Mouse (Mus musculus): ENCODE data around the gene Trpm7. TPM values are rescaled to one million over a fixed set of nuclear protein-coding genes. Genes with fewer than 3 reads are reported as not detected.
A peak's percentile ranks its signal among the peaks of the same experiment; 100 is the strongest.

Trpm7 gene
- total RNA-seq, 2 experiments from 2014 or later: 35.4 to 40.2 TPM

- intact Hi-C loops (cut with DNase I): no loop called here
- Histone ChIP-seq H3K27ac (no peak overlapping the region), H3K4me3 (no peak overlapping the region)
- no peak for TF ChIP-seq CTCF (IDR thresholded peaks at IDR 0.05)
- no peak for DNase-seq (ENCODE audit: extremely low spot score in 1 of 2, low spot score in 2 of 2)
These were observed 77.6 kb downstream of the Trpm7 start for GRCm38 (mm10) chr2:126798455-126798854.

GRCm38 (mm10) chr2:126795708-126796107, 80.3 kb downstream of the Trpm7 start:
- Histone ChIP-seq H3K4me3 (no peak overlapping the region), H3K27ac (no peak overlapping the region)
- TF ChIP-seq CTCF (IDR thresholded peaks at IDR 0.05): peak; percentile 43
- DNase-seq (ENCODE audit: extremely low spot score in 1 of 2, low spot score in 2 of 2): no peak
- intact Hi-C loops (cut with DNase I): no loop called here

GRCm38 (mm10) chr2:126792611-126793010, 83.4 kb downstream of the Trpm7 start:
- no peak overlapping the region for H3K4me3 ChIP-seq
- intact Hi-C loops (cut with DNase I): no loop called here
- TF ChIP-seq CTCF (IDR thresholded peaks at IDR 0.05): no peak

GRCm38 (mm10) chr2:126787721-126788342, 88.2 kb downstream of the Trpm7 start:
- H3K27ac ChIP-seq: no peak overlapping the region; the same call in 1 of the 2 replicates
- intact Hi-C loops (cut with DNase I): no loop called here
- DNase-seq (ENCODE audit: extremely low spot score in 1 of 2, low spot score in 2 of 2): peak in 1 of 2 experiments; percentile 49
- no peak for TF ChIP-seq CTCF (IDR thresholded peaks at IDR 0.05)
- H3K4me3 ChIP-seq: no peak overlapping the region

More at GRCm38 (mm10) chr2:126792611-126793010, 83.4 kb downstream of the Trpm7 start:
- no peak for DNase-seq (ENCODE audit: extremely low spot score in 1 of 2, low spot score in 2 of 2)
- H3K27ac ChIP-seq: no peak overlapping the region

- TF ChIP-seq CTCF (IDR thresholded peaks at IDR 0.05): no peak
- DNase-seq (ENCODE audit: extremely low spot score in 1 of 2, low spot score in 2 of 2): no peak
- intact Hi-C loops (cut with DNase I): no loop called here
- no peak within 1 kb of the TSS for H3K4me3 ChIP-seq
- no peak within 1 kb of the TSS for H3K27ac ChIP-seq
These were observed 92.7 kb downstream of the Trpm7 start, which contains the start of gene Usp50 for GRCm38 (mm10) chr2:126783370-126783769. Gene Usp50 (minus strand): TSS chr2:126783470.

- peak; percentile 63 for TF ChIP-seq CTCF (IDR thresholded peaks at IDR 0.05)
- no peak overlapping the region for H3K27ac ChIP-seq
- intact Hi-C loops (cut with DNase I): no loop called here
- DNase-seq (ENCODE audit: extremely low spot score in 1 of 2, low spot score in 2 of 2): peak in 1 of 2 experiments; percentile 39
- H3K4me3 ChIP-seq: no peak overlapping the region
These were observed 93.6 kb downstream of the Trpm7 start for GRCm38 (mm10) chr2:126782433-126782832.

GRCm38 (mm10) chr2:126781478-126781877, 94.6 kb downstream of the Trpm7 start:
- no peak overlapping the region for H3K4me3 ChIP-seq
- no peak for DNase-seq (ENCODE audit: extremely low spot score in 1 of 2, low spot score in 2 of 2)
- no peak overlapping the region for H3K27ac ChIP-seq
- TF ChIP-seq CTCF (IDR thresholded peaks at IDR 0.05): no peak
- intact Hi-C loops (cut with DNase I): no loop called here

- H3K27ac ChIP-seq: no peak overlapping the region
- DNase-seq (ENCODE audit: extremely low spot score in 1 of 2, low spot score in 2 of 2): no peak
- H3K4me3 ChIP-seq: no peak overlapping the region
- TF ChIP-seq CTCF (IDR thresholded peaks at IDR 0.05): no peak
- intact Hi-C loops (cut with DNase I): no loop called here
These were observed 95.7 kb downstream of the Trpm7 start for GRCm38 (mm10) chr2:126780286-126780685.

- TF ChIP-seq CTCF (IDR thresholded peaks at IDR 0.05): no peak
- H3K27ac ChIP-seq: no peak overlapping the region
- no peak for DNase-seq (ENCODE audit: extremely low spot score in 1 of 2, low spot score in 2 of 2)
- intact Hi-C loops (cut with DNase I): loop anchor here (10.0 kb wide), 1 partner anchor 184 kb away; no protein-coding TSS in a partner anchor
- no peak overlapping the region for H3K4me3 ChIP-seq
These were observed 97.2 kb downstream of the Trpm7 start for GRCm38 (mm10) chr2:126778806-126779205.

- no peak for DNase-seq (ENCODE audit: extremely low spot score in 1 of 2, low spot score in 2 of 2)
- intact Hi-C loops (cut with DNase I): loop anchor here (10.0 kb wide), 1 partner anchor 182 kb away; no protein-coding TSS in a partner anchor
- TF ChIP-seq CTCF (IDR thresholded peaks at IDR 0.05): no peak
These were observed 99.6 kb downstream of the Trpm7 start for GRCm38 (mm10) chr2:126776416-126776815.

GRCm38 (mm10) chr2:126775951-126776350, 100.1 kb downstream of the Trpm7 start:
- no peak overlapping the region for H3K27ac ChIP-seq
- intact Hi-C loops (cut with DNase I): loop anchor here (10.0 kb wide), 1 partner anchor 181 kb away; no protein-coding TSS in a partner anchor
- no peak for TF ChIP-seq CTCF (IDR thresholded peaks at IDR 0.05)
- DNase-seq (ENCODE audit: extremely low spot score in 1 of 2, low spot score in 2 of 2): no peak
- H3K4me3 ChIP-seq: no peak overlapping the region

More at GRCm38 (mm10) chr2:126776416-126776815, 99.6 kb downstream of the Trpm7 start:
- no peak overlapping the region for H3K4me3 ChIP-seq
- no peak overlapping the region for H3K27ac ChIP-seq

- no peak overlapping the region for H3K4me3 ChIP-seq
- intact Hi-C loops (cut with DNase I): loop anchor here (10.0 kb wide), 1 partner anchor 177 kb away; no protein-coding TSS in a partner anchor
- no peak overlapping the region for H3K27ac ChIP-seq
- DNase-seq (ENCODE audit: extremely low spot score in 1 of 2, low spot score in 2 of 2): no peak
- no peak for TF ChIP-seq CTCF (IDR thresholded peaks at IDR 0.05)
These were observed 103.8 kb downstream of the Trpm7 start for GRCm38 (mm10) chr2:126772217-126772616.
